Mouse (Mus musculus): ENCODE results near the gene Lhb. TPM values are rescaled to one million over a fixed set of nuclear protein-coding genes. Genes with fewer than 3 reads are reported as not detected.
A peak's percentile ranks its signal among the peaks of the same experiment; 100 is the strongest.

Gene Lhb
- not detected in 2 replicates for polyA plus RNA-seq (2015; fragmentation: Nextera tagmentation; extraction: Ambion mirVana)

- TF ChIP-seq CTCF (IDR thresholded peaks at IDR 0.05; ENCODE audit: low read depth) (no peak), EP300 (optimal IDR thresholded peaks at IDR 0.05) (no peak)
- Histone ChIP-seq H3K4me3 (ENCODE audit: low read depth, low read length) (no peak within 1 kb of the TSS), H3K9ac (ENCODE audit: low read length) (no peak within 1 kb of the TSS), H3K27ac (replicated peaks) (no peak within 1 kb of the TSS), H3K9me3 (ENCODE audit: control insufficient read depth, low read length) (no peaks in the 10 kb centered on the region), H3K4me1 (replicated peaks; ENCODE audit: control insufficient read depth, insufficient read depth) (no peaks in the 10 kb centered on the region), H3K36me3 (ENCODE audit: control insufficient read depth, insufficient read depth, low read length) (peaks cover 27% of the 10 kb centered on the region), H3K27me3 (ENCODE audit: control insufficient read depth, insufficient read depth, low read length) (no peaks in the 10 kb centered on the region), H3K4me2 (replicated peaks; ENCODE audit: low read depth) (no peak within 1 kb of the TSS)
- DNase-seq (ENCODE audit: low spot score) (no peak), ATAC-seq (ENCODE audit: low FRiP score, low TSS enrichment) (no peak)
- 52% methylated on average over 6 of the region's 6 CpGs for whole genome bisulfite sequencing
Observed at GRCm38 (mm10) chr7:45420615-45420919, at the start of gene Lhb. Gene Lhb (plus strand): TSS chr7:45420820.

- DNase-seq (ENCODE audit: low spot score) (no peak), ATAC-seq (ENCODE audit: low FRiP score, low TSS enrichment) (no peak)
- H3K27me3 ChIP-seq (ENCODE audit: control insufficient read depth, insufficient read depth, low read length), result no peaks in the 10 kb centered on the region
- H3K4me2 ChIP-seq (replicated peaks; ENCODE audit: low read depth), result no peak overlapping the region
- WGBS, result 77% methylated on average over 5 of the region's 5 CpGs
- TF ChIP-seq EP300 (optimal IDR thresholded peaks at IDR 0.05) (no peak), CTCF (IDR thresholded peaks at IDR 0.05; ENCODE audit: low read depth) (no peak)
- H3K9ac ChIP-seq (ENCODE audit: low read length), result no peak overlapping the region
- no peak overlapping the region for H3K27ac ChIP-seq (replicated peaks)
- peaks cover 20% of the 10 kb centered on the region for H3K36me3 ChIP-seq (ENCODE audit: control insufficient read depth, insufficient read depth, low read length)
- H3K4me3 ChIP-seq (ENCODE audit: low read depth, low read length), result no peak overlapping the region
- H3K9me3 ChIP-seq (ENCODE audit: control insufficient read depth, low read length), result no peaks in the 10 kb centered on the region
- H3K4me1 ChIP-seq (replicated peaks; ENCODE audit: control insufficient read depth, insufficient read depth), result no peaks in the 10 kb centered on the region
Observed at GRCm38 (mm10) chr7:45372371-45372770, 48.2 kb upstream of the Lhb start.

DNA sequence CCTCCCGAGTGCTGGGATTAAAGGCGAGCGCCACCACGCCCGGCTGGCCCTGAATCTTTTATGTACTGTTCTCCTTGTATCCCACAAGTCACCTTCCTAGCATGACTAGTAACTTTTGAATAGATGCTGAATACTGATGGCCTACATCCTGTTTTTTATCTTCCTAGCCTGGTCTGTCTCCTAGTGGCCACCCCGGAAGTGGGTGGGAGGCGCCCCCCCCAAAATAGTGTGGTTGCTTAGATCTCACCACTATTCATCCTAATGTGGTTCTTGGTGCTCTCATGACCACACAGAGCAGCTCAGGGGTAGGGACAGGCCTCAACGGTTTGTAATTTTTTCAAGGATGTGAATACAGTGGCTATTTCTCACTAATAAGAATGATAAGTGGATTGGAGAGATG is 46.0 kb upstream of the Lhb start:
- Histone ChIP-seq H3K9ac (ENCODE audit: low read length) (no peak overlapping the region), H3K4me2 (replicated peaks; ENCODE audit: low read depth) (no peak overlapping the region), H3K36me3 (ENCODE audit: control insufficient read depth, insufficient read depth, low read length) (peaks cover 29% of the 10 kb centered on the region), H3K27me3 (ENCODE audit: control insufficient read depth, insufficient read depth, low read length) (no peaks in the 10 kb centered on the region), H3K27ac (replicated peaks) (no peak overlapping the region), H3K9me3 (ENCODE audit: control insufficient read depth, low read length) (no peaks in the 10 kb centered on the region), H3K4me1 (replicated peaks; ENCODE audit: control insufficient read depth, insufficient read depth) (no peaks in the 10 kb centered on the region), H3K4me3 (ENCODE audit: low read depth, low read length) (no peak overlapping the region)
- 87% methylated on average over 8 of the region's 8 CpGs for WGBS
- TF ChIP-seq EP300 (optimal IDR thresholded peaks at IDR 0.05) (no peak), CTCF (IDR thresholded peaks at IDR 0.05; ENCODE audit: low read depth) (no peak)
- DNase-seq (ENCODE audit: low spot score) (no peak), ATAC-seq (ENCODE audit: low FRiP score, low TSS enrichment) (no peak)

DNA sequence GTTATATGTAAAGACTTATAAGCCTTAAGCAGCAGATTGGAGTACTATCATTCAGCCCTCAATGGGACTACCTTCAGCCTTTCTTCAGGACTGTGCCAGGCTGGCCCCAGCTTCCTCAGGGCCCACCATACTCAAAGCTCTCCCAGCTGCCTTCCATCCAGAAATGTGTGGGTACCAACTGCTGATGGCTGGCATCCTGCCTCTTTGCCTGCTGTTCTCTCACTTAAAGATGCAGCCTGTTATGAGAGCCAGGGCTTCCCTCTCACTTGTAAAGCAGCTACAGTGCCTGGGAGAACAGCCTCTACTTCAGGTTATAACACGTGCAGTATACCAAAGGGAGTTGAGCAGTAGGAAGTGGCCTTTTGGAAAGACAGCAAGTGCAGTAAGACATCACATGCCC is 44.6 kb upstream of the Lhb start:
- Histone ChIP-seq H3K27ac (replicated peaks) (no peak overlapping the region), H3K36me3 (ENCODE audit: control insufficient read depth, insufficient read depth, low read length) (peaks cover 36% of the 10 kb centered on the region), H3K4me2 (replicated peaks; ENCODE audit: low read depth) (no peak overlapping the region), H3K9me3 (ENCODE audit: control insufficient read depth, low read length) (no peaks in the 10 kb centered on the region), H3K4me1 (replicated peaks; ENCODE audit: control insufficient read depth, insufficient read depth) (no peaks in the 10 kb centered on the region), H3K4me3 (ENCODE audit: low read depth, low read length) (no peak overlapping the region), H3K27me3 (ENCODE audit: control insufficient read depth, insufficient read depth, low read length) (no peaks in the 10 kb centered on the region), H3K9ac (ENCODE audit: low read length) (no peak overlapping the region)
- ATAC-seq (ENCODE audit: low FRiP score, low TSS enrichment) (no peak), DNase-seq (ENCODE audit: low spot score) (no peak)
- 96% methylated on average over 1 of the region's 1 CpGs for WGBS
- TF ChIP-seq EP300 (optimal IDR thresholded peaks at IDR 0.05) (no peak), CTCF (IDR thresholded peaks at IDR 0.05; ENCODE audit: low read depth) (no peak)

DNA sequence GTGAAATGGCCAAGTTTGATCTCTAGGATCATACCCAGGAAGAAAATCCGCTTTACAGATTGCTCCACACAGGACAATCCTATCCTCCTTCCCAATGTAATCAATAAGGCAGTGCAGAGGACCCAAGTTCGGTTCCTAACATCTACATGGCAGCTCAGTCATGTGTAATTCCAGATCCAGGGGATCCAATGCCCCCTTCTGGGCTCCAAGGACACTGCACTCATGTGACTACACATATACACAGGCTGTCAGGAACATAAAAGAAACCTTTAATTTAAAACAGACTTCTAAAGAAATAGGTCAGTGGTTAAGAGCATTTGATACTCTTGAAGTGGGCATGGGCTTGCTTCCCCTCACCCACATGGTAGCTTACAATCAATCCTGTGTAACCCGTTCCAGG is 34.5 kb upstream of the Lhb start:
- Histone ChIP-seq H3K9me3 (ENCODE audit: control insufficient read depth, low read length) (no peaks in the 10 kb centered on the region), H3K4me2 (replicated peaks; ENCODE audit: low read depth) (no peak overlapping the region), H3K4me3 (ENCODE audit: low read depth, low read length) (no peak overlapping the region), H3K27me3 (ENCODE audit: control insufficient read depth, insufficient read depth, low read length) (no peaks in the 10 kb centered on the region), H3K27ac (replicated peaks) (no peak overlapping the region), H3K36me3 (ENCODE audit: control insufficient read depth, insufficient read depth, low read length) (peaks cover 60% of the 10 kb centered on the region), H3K9ac (ENCODE audit: low read length) (no peak overlapping the region), H3K4me1 (replicated peaks; ENCODE audit: control insufficient read depth, insufficient read depth) (no peaks in the 10 kb centered on the region)
- WGBS, result 93% methylated on average over 3 of the region's 3 CpGs
- TF ChIP-seq CTCF (IDR thresholded peaks at IDR 0.05; ENCODE audit: low read depth) (peak; percentile 55), EP300 (optimal IDR thresholded peaks at IDR 0.05) (no peak)
- ATAC-seq (ENCODE audit: low FRiP score, low TSS enrichment) (no peak), DNase-seq (ENCODE audit: low spot score) (no peak)

GRCm38 (mm10) chr7:45395129-45395541 is 25.5 kb upstream of the Lhb start:
- H3K4me3 ChIP-seq (ENCODE audit: low read depth, low read length), result peak overlapping the region; percentile 75
- no peaks in the 10 kb centered on the region for H3K27me3 ChIP-seq (ENCODE audit: control insufficient read depth, insufficient read depth, low read length)
- H3K4me2 ChIP-seq (replicated peaks; ENCODE audit: low read depth), result peak overlapping the region; percentile 69
- H3K4me1 ChIP-seq (replicated peaks; ENCODE audit: control insufficient read depth, insufficient read depth), result peaks cover 4% of the 10 kb centered on the region; the same call in 1 of the 2 replicates
- DNase-seq (ENCODE audit: low spot score) (no peak), ATAC-seq (ENCODE audit: low FRiP score, low TSS enrichment) (peak; percentile 76)
- 0% methylated on average over 19 of the region's 20 CpGs for WGBS
- H3K27ac ChIP-seq (replicated peaks), result peak overlapping the region; percentile 97
- TF ChIP-seq EP300 (optimal IDR thresholded peaks at IDR 0.05), result no peak
- no peak for TF ChIP-seq CTCF (IDR thresholded peaks at IDR 0.05; ENCODE audit: low read depth)
- H3K9me3 ChIP-seq (ENCODE audit: control insufficient read depth, low read length), result no peaks in the 10 kb centered on the region
- peaks cover 14% of the 10 kb centered on the region; the same call in 1 of the 2 replicates for H3K36me3 ChIP-seq (ENCODE audit: control insufficient read depth, insufficient read depth, low read length)
- H3K9ac ChIP-seq (ENCODE audit: low read length), result peak overlapping the region; percentile 80
